Mouse (Mus musculus): ENCODE data around the gene Mettl7b. TPM values are rescaled to one million over a fixed set of nuclear protein-coding genes. Genes with fewer than 3 reads are reported as not detected.

Mettl7b gene
- polyA plus RNA-seq, 1 experiment, result 0.28 TPM

GRCm38 (mm10) chr10:128929638-128930378 lies 31.0 kb downstream of the Mettl7b start:
- no peak overlapping the region for H3K4me3 ChIP-seq (ENCODE audit: control insufficient read depth, insufficient read depth, low read length)
- H3K27ac ChIP-seq (ENCODE audit: control insufficient read depth, insufficient read depth, low read length), result no peak overlapping the region
- TF ChIP-seq CTCF (IDR thresholded peaks at IDR 0.05; ENCODE audit: borderline replicate concordance, control insufficient read depth, extremely low read depth, insufficient read depth, low read length, poor library complexity), result no peak
- no peak for TF ChIP-seq POLR2A (IDR thresholded peaks at IDR 0.05; ENCODE audit: control insufficient read depth, extremely low read depth, insufficient read depth, low read length, poor library complexity)
- DNase-seq, result no peak
- H3K4me1 ChIP-seq (replicated peaks; ENCODE audit: control insufficient read depth, insufficient read depth, low read length), result peaks cover 6% of the 10 kb centered on the region
- H3K27me3 ChIP-seq (ENCODE audit: control insufficient read depth, insufficient read depth, low read length), result peaks cover 18% of the 10 kb centered on the region
- WGBS, result 83% methylated on average over 7 of the region's 7 CpGs
- H3K36me3 ChIP-seq (ENCODE audit: control insufficient read depth, insufficient read depth, low read length), result no peaks in the 10 kb centered on the region

GRCm38 (mm10) chr10:128928356-128928755 lies 32.4 kb downstream of the Mettl7b start:
- Histone ChIP-seq H3K27me3 (ENCODE audit: control insufficient read depth, insufficient read depth, low read length) (peaks cover 4% of the 10 kb centered on the region), H3K36me3 (ENCODE audit: control insufficient read depth, insufficient read depth, low read length) (no peaks in the 10 kb centered on the region), H3K27ac (ENCODE audit: control insufficient read depth, insufficient read depth, low read length) (no peak overlapping the region), H3K4me3 (ENCODE audit: control insufficient read depth, insufficient read depth, low read length) (no peak overlapping the region), H3K4me1 (replicated peaks; ENCODE audit: control insufficient read depth, insufficient read depth, low read length) (peaks cover 6% of the 10 kb centered on the region)
- TF ChIP-seq POLR2A (IDR thresholded peaks at IDR 0.05; ENCODE audit: control insufficient read depth, extremely low read depth, insufficient read depth, low read length, poor library complexity) (no peak), CTCF (IDR thresholded peaks at IDR 0.05; ENCODE audit: borderline replicate concordance, control insufficient read depth, extremely low read depth, insufficient read depth, low read length, poor library complexity) (no peak)
- no peak for DNase-seq
- WGBS, result 78% methylated on average over 4 of the region's 4 CpGs

- Histone ChIP-seq H3K36me3 (ENCODE audit: control insufficient read depth, insufficient read depth, low read length) (no peaks in the 10 kb centered on the region), H3K4me1 (replicated peaks; ENCODE audit: control insufficient read depth, insufficient read depth, low read length) (peaks cover 15% of the 10 kb centered on the region), H3K27ac (ENCODE audit: control insufficient read depth, insufficient read depth, low read length) (no peak within 1 kb of the TSS), H3K4me3 (ENCODE audit: control insufficient read depth, insufficient read depth, low read length) (peak within 1 kb of the TSS; percentile 77), H3K27me3 (ENCODE audit: control insufficient read depth, insufficient read depth, low read length) (no peaks in the 10 kb centered on the region)
- 31% methylated on average over 9 of the region's 9 CpGs for WGBS
- DNase-seq, result no peak
- no peak for TF ChIP-seq CTCF (IDR thresholded peaks at IDR 0.05; ENCODE audit: borderline replicate concordance, control insufficient read depth, extremely low read depth, insufficient read depth, low read length, poor library complexity)
- TF ChIP-seq POLR2A (IDR thresholded peaks at IDR 0.05; ENCODE audit: control insufficient read depth, extremely low read depth, insufficient read depth, low read length, poor library complexity), result no peak
Measured at GRCm38 (mm10) chr10:128923935-128924334, 36.9 kb downstream of the Mettl7b start, which contains the start of gene Bloc1s1. Bloc1s1 (minus strand) TSS chr10:128924035.

DNA sequence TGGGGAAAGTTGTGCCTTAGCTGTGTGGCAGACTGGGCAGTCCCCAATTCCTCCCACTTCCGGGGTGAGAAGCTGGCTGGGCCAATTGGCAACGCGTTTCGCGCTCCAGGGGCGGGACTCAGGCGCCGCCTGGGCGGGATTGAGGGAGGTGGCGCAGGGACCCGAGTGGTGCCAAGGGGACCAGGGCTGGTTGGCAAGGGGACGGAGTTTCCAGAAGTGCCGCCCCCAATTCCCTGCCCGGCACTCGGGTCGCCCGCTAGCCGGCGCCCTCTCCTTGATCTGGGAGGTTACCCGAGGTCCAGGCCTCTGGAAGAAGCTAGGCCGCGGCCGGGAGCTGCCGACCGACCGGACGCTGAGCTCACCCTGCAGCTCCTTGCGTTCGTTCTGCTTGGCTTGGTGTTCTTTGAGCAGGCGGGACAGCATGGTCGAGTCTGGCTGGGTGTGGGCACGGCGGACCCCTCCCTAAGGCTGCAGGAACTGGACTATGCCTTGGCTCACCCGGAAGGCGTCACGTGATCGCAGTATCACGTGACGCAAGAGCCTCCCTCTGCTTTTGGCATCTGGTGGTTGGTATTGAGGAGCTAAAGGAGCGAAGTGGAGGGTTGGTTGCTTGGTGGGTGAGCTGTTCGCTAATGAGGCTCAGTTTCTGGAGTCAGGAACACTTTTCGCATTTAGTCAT lies 37.6 kb downstream of the Mettl7b start:
- peak; percentile 96 for DNase-seq
- Histone ChIP-seq H3K27ac (ENCODE audit: control insufficient read depth, insufficient read depth, low read length) (no peak overlapping the region), H3K36me3 (ENCODE audit: control insufficient read depth, insufficient read depth, low read length) (no peaks in the 10 kb centered on the region), H3K27me3 (ENCODE audit: control insufficient read depth, insufficient read depth, low read length) (no peaks in the 10 kb centered on the region), H3K4me3 (ENCODE audit: control insufficient read depth, insufficient read depth, low read length) (peak overlapping the region; percentile 77), H3K4me1 (replicated peaks; ENCODE audit: control insufficient read depth, insufficient read depth, low read length) (peaks cover 15% of the 10 kb centered on the region)
- 0 out of 2 replicates have a peak, but pooled peaks have one; percentile 16 for TF ChIP-seq CTCF (IDR thresholded peaks at IDR 0.05; ENCODE audit: borderline replicate concordance, control insufficient read depth, extremely low read depth, insufficient read depth, low read length, poor library complexity)
- peak; percentile 43; the same call in 1 of the 2 replicates for TF ChIP-seq POLR2A (IDR thresholded peaks at IDR 0.05; ENCODE audit: control insufficient read depth, extremely low read depth, insufficient read depth, low read length, poor library complexity)
- WGBS, result under 1% methylated on average over 42 of the region's 42 CpGs

- H3K4me3 ChIP-seq (ENCODE audit: control insufficient read depth, insufficient read depth, low read length), result peak within 1 kb of the TSS; percentile 77
- TF ChIP-seq POLR2A (IDR thresholded peaks at IDR 0.05; ENCODE audit: control insufficient read depth, extremely low read depth, insufficient read depth, low read length, poor library complexity), result no peak
- no peak for TF ChIP-seq CTCF (IDR thresholded peaks at IDR 0.05; ENCODE audit: borderline replicate concordance, control insufficient read depth, extremely low read depth, insufficient read depth, low read length, poor library complexity)
- no peak within 1 kb of the TSS for H3K27ac ChIP-seq (ENCODE audit: control insufficient read depth, insufficient read depth, low read length)
- H3K4me1 ChIP-seq (replicated peaks; ENCODE audit: control insufficient read depth, insufficient read depth, low read length), result peaks cover 15% of the 10 kb centered on the region
- no peaks in the 10 kb centered on the region for H3K27me3 ChIP-seq (ENCODE audit: control insufficient read depth, insufficient read depth, low read length)
- 69% methylated on average over 1 of the region's 1 CpGs for WGBS
- no peaks in the 10 kb centered on the region for H3K36me3 ChIP-seq (ENCODE audit: control insufficient read depth, insufficient read depth, low read length)
- no peak for DNase-seq
Measured at GRCm38 (mm10) chr10:128922822-128923012, 38.1 kb downstream of the Mettl7b start, which contains the start of gene Rdh5. Rdh5 (minus strand) TSS chr10:128922888.

- H3K4me3 ChIP-seq (ENCODE audit: control insufficient read depth, insufficient read depth, low read length), result no peak overlapping the region
- H3K36me3 ChIP-seq (ENCODE audit: control insufficient read depth, insufficient read depth, low read length), result no peaks in the 10 kb centered on the region
- no peak overlapping the region for H3K27ac ChIP-seq (ENCODE audit: control insufficient read depth, insufficient read depth, low read length)
- TF ChIP-seq CTCF (IDR thresholded peaks at IDR 0.05; ENCODE audit: borderline replicate concordance, control insufficient read depth, extremely low read depth, insufficient read depth, low read length, poor library complexity) (no peak), POLR2A (IDR thresholded peaks at IDR 0.05; ENCODE audit: control insufficient read depth, extremely low read depth, insufficient read depth, low read length, poor library complexity) (no peak)
- no peaks in the 10 kb centered on the region for H3K27me3 ChIP-seq (ENCODE audit: control insufficient read depth, insufficient read depth, low read length)
- 80% methylated on average over 16 of the region's 16 CpGs for WGBS
- no peak for DNase-seq
- H3K4me1 ChIP-seq (replicated peaks; ENCODE audit: control insufficient read depth, insufficient read depth, low read length), result peaks cover 15% of the 10 kb centered on the region
Measured at GRCm38 (mm10) chr10:128921883-128922821, 38.6 kb downstream of the Mettl7b start.

Data from thymus, adult 2 months (tissue).